Mouse (Mus musculus): ENCODE measurements at regions not wholly inside any gene's neighbourhood (a gene's known extent, or its start where the extent isn't known, plus 50 kb on each side); places are given as distances from the start of the nearest gene placed in this dataset.

- WGBS = 72% methylated on average over 2 of the region's 2 CpGs
- TF ChIP-seq CTCF (IDR thresholded peaks at IDR 0.05; ENCODE audit: low read depth) = no peak
- H3K36me3 ChIP-seq (ENCODE audit: insufficient read depth) = no peaks in the 10 kb centered on the region
- ATAC-seq (no peak), DNase-seq (no peak)
- no peaks in the 10 kb centered on the region for H3K27me3 ChIP-seq (ENCODE audit: insufficient read depth, low read length)
- H3K9ac ChIP-seq = no peak overlapping the region
- H3K9me3 ChIP-seq (ENCODE audit: low read length) = no peaks in the 10 kb centered on the region
- H3K4me3 ChIP-seq (ENCODE audit: low read depth, low read length) = no peak overlapping the region
- H3K4me2 ChIP-seq (ENCODE audit: low read depth) = no peak overlapping the region
- no peaks in the 10 kb centered on the region for H3K4me1 ChIP-seq (ENCODE audit: insufficient read depth)
- H3K27ac ChIP-seq (ENCODE audit: low read depth, low read length) = no peak overlapping the region
These were observed 106.7 kb upstream of the Nrp1 start for GRCm38 (mm10) chr8:128251723-128252122.

GRCm38 (mm10) chr8:128260836-128261235, 97.6 kb upstream of the Nrp1 start:
- H3K9me3 ChIP-seq (ENCODE audit: low read length) = no peaks in the 10 kb centered on the region
- no peak for TF ChIP-seq CTCF (IDR thresholded peaks at IDR 0.05; ENCODE audit: low read depth)
- H3K36me3 ChIP-seq (ENCODE audit: insufficient read depth) = no peaks in the 10 kb centered on the region
- DNase-seq = no peak
- H3K4me2 ChIP-seq (ENCODE audit: low read depth) = no peak overlapping the region
- H3K27ac ChIP-seq (ENCODE audit: low read depth, low read length) = no peak overlapping the region
- WGBS = 60% methylated on average over 3 of the region's 3 CpGs
- H3K27me3 ChIP-seq (ENCODE audit: insufficient read depth, low read length) = no peaks in the 10 kb centered on the region
- H3K9ac ChIP-seq = no peak overlapping the region
- H3K4me1 ChIP-seq (ENCODE audit: insufficient read depth) = no peaks in the 10 kb centered on the region
- no peak for ATAC-seq
- no peak overlapping the region for H3K4me3 ChIP-seq (ENCODE audit: low read depth, low read length)

GRCm38 (mm10) chr8:128261367-128261766, 97.0 kb upstream of the Nrp1 start:
- 56% methylated on average over 3 of the region's 3 CpGs for WGBS
- Histone ChIP-seq H3K4me1 (ENCODE audit: insufficient read depth) (no peaks in the 10 kb centered on the region), H3K4me2 (ENCODE audit: low read depth) (no peak overlapping the region), H3K9me3 (ENCODE audit: low read length) (no peaks in the 10 kb centered on the region), H3K4me3 (ENCODE audit: low read depth, low read length) (no peak overlapping the region), H3K27me3 (ENCODE audit: insufficient read depth, low read length) (no peaks in the 10 kb centered on the region), H3K36me3 (ENCODE audit: insufficient read depth) (no peaks in the 10 kb centered on the region), H3K27ac (ENCODE audit: low read depth, low read length) (no peak overlapping the region), H3K9ac (no peak overlapping the region)
- TF ChIP-seq CTCF (IDR thresholded peaks at IDR 0.05; ENCODE audit: low read depth) = no peak
- DNase-seq (peak; percentile 44), ATAC-seq (no peak; the same call in 1 of the 2 replicates)

GRCm38 (mm10) chr8:128263251-128263947, 95.0 kb upstream of the Nrp1 start:
- Histone ChIP-seq H3K4me2 (ENCODE audit: low read depth) (no peak overlapping the region), H3K27ac (ENCODE audit: low read depth, low read length) (no peak overlapping the region), H3K4me3 (ENCODE audit: low read depth, low read length) (no peak overlapping the region), H3K4me1 (ENCODE audit: insufficient read depth) (no peaks in the 10 kb centered on the region), H3K9me3 (ENCODE audit: low read length) (no peaks in the 10 kb centered on the region), H3K27me3 (ENCODE audit: insufficient read depth, low read length) (no peaks in the 10 kb centered on the region), H3K36me3 (ENCODE audit: insufficient read depth) (no peaks in the 10 kb centered on the region), H3K9ac (no peak overlapping the region)
- 18% methylated on average over 9 of the region's 9 CpGs for WGBS
- DNase-seq (peak; percentile 21), ATAC-seq (0 out of 2 replicates have a peak, but pooled peaks have one; percentile 32)
- no peak for TF ChIP-seq CTCF (IDR thresholded peaks at IDR 0.05; ENCODE audit: low read depth)

- ATAC-seq = no peak
- Histone ChIP-seq H3K27ac (ENCODE audit: low read depth, low read length) (no peak overlapping the region), H3K27me3 (ENCODE audit: insufficient read depth, low read length) (no peaks in the 10 kb centered on the region), H3K9ac (no peak overlapping the region), H3K36me3 (ENCODE audit: insufficient read depth) (no peaks in the 10 kb centered on the region), H3K4me3 (ENCODE audit: low read depth, low read length) (no peak overlapping the region), H3K9me3 (ENCODE audit: low read length) (no peaks in the 10 kb centered on the region), H3K4me1 (ENCODE audit: insufficient read depth) (no peaks in the 10 kb centered on the region), H3K4me2 (ENCODE audit: low read depth) (no peak overlapping the region)
- no peak for TF ChIP-seq CTCF (IDR thresholded peaks at IDR 0.05; ENCODE audit: low read depth)
- no peak for DNase-seq
- WGBS = 67% methylated on average over 4 of the region's 4 CpGs
These were observed 91.1 kb upstream of the Nrp1 start for GRCm38 (mm10) chr8:128267261-128267660.

- DNase-seq (no peak), ATAC-seq (no peak)
- Histone ChIP-seq H3K4me1 (ENCODE audit: insufficient read depth) (no peaks in the 10 kb centered on the region), H3K4me2 (ENCODE audit: low read depth) (no peak overlapping the region), H3K9me3 (ENCODE audit: low read length) (no peaks in the 10 kb centered on the region), H3K27ac (ENCODE audit: low read depth, low read length) (no peak overlapping the region), H3K9ac (no peak overlapping the region), H3K36me3 (ENCODE audit: insufficient read depth) (no peaks in the 10 kb centered on the region), H3K4me3 (ENCODE audit: low read depth, low read length) (no peak overlapping the region), H3K27me3 (ENCODE audit: insufficient read depth, low read length) (no peaks in the 10 kb centered on the region)
- TF ChIP-seq CTCF (IDR thresholded peaks at IDR 0.05; ENCODE audit: low read depth) = no peak
- 82% methylated on average over 3 of the region's 3 CpGs for WGBS
These were observed 90.4 kb upstream of the Nrp1 start for GRCm38 (mm10) chr8:128268010-128268409.

- ATAC-seq = no peak
- Histone ChIP-seq H3K4me1 (ENCODE audit: insufficient read depth) (no peaks in the 10 kb centered on the region), H3K9ac (no peak overlapping the region), H3K36me3 (ENCODE audit: insufficient read depth) (no peaks in the 10 kb centered on the region), H3K27ac (ENCODE audit: low read depth, low read length) (no peak overlapping the region), H3K4me3 (ENCODE audit: low read depth, low read length) (no peak overlapping the region), H3K27me3 (ENCODE audit: insufficient read depth, low read length) (no peaks in the 10 kb centered on the region), H3K9me3 (ENCODE audit: low read length) (no peaks in the 10 kb centered on the region), H3K4me2 (ENCODE audit: low read depth) (no peak overlapping the region)
- DNase-seq = no peak
- WGBS = 92% methylated on average over 1 of the region's 1 CpGs
- TF ChIP-seq CTCF (IDR thresholded peaks at IDR 0.05; ENCODE audit: low read depth) = no peak
These were observed 88.9 kb upstream of the Nrp1 start for GRCm38 (mm10) chr8:128269546-128269945.
